17 mouse cellular contexts compared by ENCODE assay signal in genomic region chr10:77604111-77604510, GRCm38 (mm10). TPM values are rescaled to one million over a fixed set of nuclear protein-coding genes. Genes with fewer than 3 reads are reported as not detected.
DNase-seq lines count a peak whose midpoint lies in the region; TF ChIP-seq lines count a peak whose summit lies in the region.
"Had no signal": no experiment of that assay in that cellular context is flagged by ENCODE, and none has a peak within 500 bp of the region (broad histone marks: within the 10 kb centered on the region; RNA-seq: fewer than 3 reads in every experiment).

No protein-coding gene starts in this region.

- peak; percentile 70 for TF ChIP-seq CTCF in layer of hippocampus, adult 2 months (conservative IDR thresholded peaks at IDR 0.05)
- peak; percentile 61; the same call in 1 of the 2 replicates for TF ChIP-seq CTCF in testis, adult 2 months (IDR thresholded peaks at IDR 0.05; ENCODE audit: control insufficient read depth, insufficient read depth, insufficient replicate concordance, low read depth, low read length)

- H3K4me1 ChIP-seq in testis, adult 2 months (ENCODE audit: control insufficient read depth, insufficient read depth, low read length), result peaks cover 24% of the 10 kb centered on the region

- H3K27me3 ChIP-seq in testis, adult 2 months (ENCODE audit: control insufficient read depth, insufficient read depth, low read length), result no peaks in the 10 kb centered on the region
- H3K27me3 ChIP-seq in myocyte (ENCODE audit: control insufficient read depth, insufficient read depth, insufficient read length), result no peaks in the 10 kb centered on the region
- H3K27me3 ChIP-seq: heart, embryonic 15.5 days; limb, embryonic 12.5 days; stomach, embryonic 15.5 days had no signal

- TF ChIP-seq POLR2A in testis, adult 2 months (IDR thresholded peaks at IDR 0.05; ENCODE audit: control insufficient read depth, low read depth, low read length), result no peak
- no peak for TF ChIP-seq POLR2A in myocyte (IDR thresholded peaks at IDR 0.05; ENCODE audit: insufficient read length, low read depth)

- no peak overlapping the region for H3K4me2 ChIP-seq in myocyte (ENCODE audit: low read depth)
- H3K4me2 ChIP-seq: heart, embryonic 15.5 days; limb, embryonic 12.5 days; stomach, embryonic 15.5 days had no signal

- no peak overlapping the region for H3K27ac ChIP-seq in layer of hippocampus, adult 2 months
- no peak overlapping the region for H3K27ac ChIP-seq in testis, adult 2 months (ENCODE audit: control insufficient read depth, insufficient read depth, low read depth, low read length)

- H3K4me3 ChIP-seq in layer of hippocampus, adult 2 months, result no peak overlapping the region
- H3K4me3 ChIP-seq in testis, adult 2 months (ENCODE audit: control insufficient read depth, low read depth, low read length), result no peak overlapping the region
- H3K4me3 ChIP-seq in myocyte, result no peak overlapping the region
- H3K4me3 ChIP-seq: heart, embryonic 15.5 days; limb, embryonic 12.5 days; stomach, embryonic 15.5 days had no signal

- peaks cover 23% of the 10 kb centered on the region for H3K79me2 ChIP-seq in myocyte (ENCODE audit: control insufficient read depth, insufficient read depth)

- H3K36me3 ChIP-seq in testis, adult 2 months (ENCODE audit: control insufficient read depth, insufficient read depth, low read length), result peaks cover 2% of the 10 kb centered on the region; the same call in 1 of the 2 replicates
- H3K36me3 ChIP-seq in myocyte (ENCODE audit: control insufficient read depth, insufficient read depth), result no peaks in the 10 kb centered on the region

- H3ac ChIP-seq in myocyte (ENCODE audit: control insufficient read depth, insufficient read length), result no peak overlapping the region

- no peak for DNase-seq in layer of hippocampus, adult 2 months (ENCODE audit: low spot score in 2 of 2)
- DNase-seq in layer of hippocampus, adult 9-11 months, result no peak
- DNase-seq in testis, postnatal 10 days (ENCODE audit: low spot score), result no peak
- DNase-seq in R1 (ENCODE audit: low read depth, low spot score), result peak; percentile 84
- no peak for DNase-seq in urinary bladder, postnatal 36 days (ENCODE audit: low spot score in 2 of 2)
- DNase-seq in heart, adult 11 months, result no peak
- DNase-seq: gastrocnemius, postnatal 14 days; kidney, postnatal 14 days; layer of hippocampus, postnatal 36 days had no signal

TF ChIP-seq in myocyte, 11 proteins besides CTCF, POLR2A, EP300 and RAD21:
- peak; percentile 16 for TF ChIP-seq POLR2AphosphoS2 (IDR thresholded peaks at IDR 0.05; ENCODE audit: insufficient read length, low read depth)
- no peak for TF ChIP-seq TCF3 (IDR thresholded peaks at IDR 0.05; ENCODE audit: insufficient read length, low read depth)
TF ChIP-seq in myocyte: peak in this region for 1.

RNA-seq across cellular contexts. Expression of gene Sumo3, which starts 1.8 kb away (rescaled TPM):
- total RNA-seq in layer of hippocampus, adult 2 months (2021), result 100 to 1,000 TPM; 131 to 138 TPM
- 83.1 and 88.6 TPM in 2 replicates for polyA plus RNA-seq in testis, adult 2 months (2012; rRNA removed)
- polyA plus RNA-seq in myocyte (2012; fragmentation: generic; extraction: Trizol), result 127 TPM

RNA-seq across cellular contexts. Expression of gene Gm49325, which starts 1.9 kb away (rescaled TPM):
- 10 to 100 TPM; 18.3 to 27.0 TPM for total RNA-seq in layer of hippocampus, adult 2 months (2021)
- 0.72 TPM in 1 of 2 replicates, not detected in the other for polyA plus RNA-seq in testis, adult 2 months (2012; rRNA removed)
- 8.8 TPM for polyA plus RNA-seq in myocyte (2012; fragmentation: generic; extraction: Trizol)
- total RNA-seq: common myeloid progenitor, adult 5-6 weeks; megakaryocyte, adult 5-6 weeks had no signal
- polyA plus RNA-seq: hindbrain, embryonic 16.5 days had no signal

RNA-seq across cellular contexts. Expression of gene Ube2g2, which starts 18.0 kb away (rescaled TPM):
- 10 to 100 TPM; 81.6 to 95.4 TPM for total RNA-seq in layer of hippocampus, adult 2 months (2021)
- 66.1 and 70.3 TPM in 2 replicates for polyA plus RNA-seq in testis, adult 2 months (2012; rRNA removed)
- polyA plus RNA-seq in myocyte (2012; fragmentation: generic; extraction: Trizol), result 181 TPM

RNA-seq across cellular contexts. Expression of gene Pttg1ip, which starts 22.6 kb away (rescaled TPM):
- total RNA-seq in layer of hippocampus, adult 2 months (2021), result 10 to 100 TPM; 76.9 to 77.5 TPM
- polyA plus RNA-seq in testis, adult 2 months (2012; rRNA removed), result 127 and 131 TPM in 2 replicates
- 237 TPM for polyA plus RNA-seq in myocyte (2012; fragmentation: generic; extraction: Trizol)
